Mouse (Mus musculus) lung, embryonic 16.5 days (tissue): ENCODE data around the gene Whamm. TPM values are rescaled to one million over a fixed set of nuclear protein-coding genes. Genes with fewer than 3 reads are reported as not detected.

Source experiments
- ATAC-seq: fragments of 200-750 bp; cut with Nextera tagmentation; 2 replicates; pipeline ENCODE4 v1.8.0; 2017; ENCODE audit warnings: low read depth, mild to moderate bottlenecking, moderate library complexity
- H3K27ac ChIP-seq: fragments of 300-500 bp; sonication (generic); 2 replicates; pipeline ENCODE4 v1.5.1; 2014; ENCODE audit warnings: mild to moderate bottlenecking, control low read depth, low read length
- H3K27me3 ChIP-seq: fragments of 300-500 bp; sonication (generic); 2 replicates; pipeline ENCODE4 v1.6.1; 2014; ENCODE audit warnings: low read depth, low read length, mixed read lengths; ENCODE audit not compliant: control insufficient read depth, insufficient read depth
- H3K36me3 ChIP-seq: fragments of 300-500 bp; sonication (generic); 2 replicates; pipeline ENCODE4 v1.6.1; 2014; ENCODE audit warnings: low read length; ENCODE audit not compliant: control insufficient read depth, insufficient read depth
- H3K4me1 ChIP-seq: fragments of 300-500 bp; sonication (generic); replicated peaks from 2 replicates; pipeline ENCODE4 v1.6.1; 2014; ENCODE audit warnings: low read length, mixed read lengths; ENCODE audit not compliant: control insufficient read depth, insufficient read depth
- H3K4me2 ChIP-seq: fragments of 300-500 bp; sonication (generic); 2 replicates; pipeline ENCODE4 v1.6.1; 2014; ENCODE audit warnings: low read depth, low read length, control low read depth
- H3K4me3 ChIP-seq: fragments of 300-500 bp; sonication (generic); 2 replicates; pipeline ENCODE4 v1.5.1; 2014; ENCODE audit warnings: mild to moderate bottlenecking, low read length, control low read depth
- H3K9ac ChIP-seq: fragments of 300-500 bp; sonication (generic); 2 replicates; pipeline ENCODE4 v1.6.1; 2014; ENCODE audit warnings: low read length, control low read depth
- H3K9me3 ChIP-seq: fragments of 300-500 bp; sonication (generic); 2 replicates; pipeline ENCODE4 v1.6.1; 2016; ENCODE audit warnings: low read length; ENCODE audit not compliant: control insufficient read depth
- WGBS: fragments of 180-500 bp; shearing (Covaris S2); extraction: QIAGEN DNeasy Blood & Tissue Kit; methylation state at CpG from one replicate; pipeline ENCODE4 v1.1.7; 2014; 5-methylcytosine and 5-hydroxymethylcytosine counted together
- polyA plus RNA-seq: library from polyadenylated mRNA; unstranded; fragments of >200 nt; fragmentation: Nextera tagmentation; extraction: Ambion mirVana; gene quantifications from 2 replicates; pipeline ENCODE4 v1.2.1, GENCODE M21; 2015

Whamm gene
- polyA plus RNA-seq, 1 experiment from 2014 or later = 2.7 TPM

DNA sequence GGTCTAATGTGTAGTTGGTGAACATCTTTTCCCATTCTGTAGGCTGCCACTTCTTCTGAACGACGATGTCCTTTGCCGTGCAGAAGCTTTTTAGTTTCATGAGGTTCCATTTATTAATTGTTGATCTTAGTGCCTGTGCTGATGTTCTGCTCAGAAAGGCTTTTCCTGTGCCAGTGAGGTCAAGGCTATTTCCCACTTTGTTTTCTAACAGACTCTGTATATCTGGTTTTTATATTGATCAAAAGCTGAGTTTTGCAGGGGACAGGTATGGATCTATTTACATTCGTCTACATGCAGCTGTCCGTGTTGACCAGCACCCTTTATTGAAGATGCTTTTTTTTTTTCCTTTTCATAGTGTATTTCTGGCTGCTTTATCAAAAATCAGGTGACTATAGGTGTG, 8.2 kb downstream of the Whamm start:
- Histone ChIP-seq H3K27ac (no peak overlapping the region), H3K4me3 (no peak overlapping the region), H3K4me2 (no peak overlapping the region), H3K9me3 (no peaks in the 10 kb centered on the region), H3K4me1 (no peaks in the 10 kb centered on the region), H3K36me3 (peaks cover 18% of the 10 kb centered on the region), H3K27me3 (no peaks in the 10 kb centered on the region), H3K9ac (no peak overlapping the region)
- no peak for ATAC-seq
- WGBS = 94% methylated on average over 5 of the region's 5 CpGs

DNA sequence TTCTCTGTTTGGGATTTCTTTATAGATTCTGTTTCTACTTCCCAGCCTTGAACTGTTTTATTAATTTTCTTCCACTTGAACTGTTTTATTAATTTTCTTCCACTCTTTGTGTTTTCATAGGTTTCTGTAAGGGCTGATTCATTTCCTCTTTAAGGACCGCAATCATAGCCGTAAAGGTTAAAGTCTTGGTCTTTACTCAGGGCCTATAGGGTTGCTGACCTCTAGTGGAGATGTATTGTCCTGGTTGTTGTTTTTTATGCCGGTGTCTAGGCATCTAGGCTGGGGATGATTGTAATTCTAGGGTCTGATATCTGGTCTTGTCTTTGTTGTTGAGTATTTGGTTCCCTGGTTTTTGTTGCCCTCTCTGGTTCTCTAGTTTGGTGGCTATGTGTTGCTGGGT, 12.4 kb downstream of the Whamm start:
- Histone ChIP-seq H3K4me3 (no peak overlapping the region), H3K27me3 (no peaks in the 10 kb centered on the region), H3K9me3 (no peaks in the 10 kb centered on the region), H3K4me1 (no peaks in the 10 kb centered on the region), H3K36me3 (peaks cover 19% of the 10 kb centered on the region), H3K9ac (no peak overlapping the region), H3K4me2 (no peak overlapping the region), H3K27ac (no peak overlapping the region)
- 70% methylated on average over 3 of the region's 3 CpGs for WGBS
- ATAC-seq = no peak

DNA sequence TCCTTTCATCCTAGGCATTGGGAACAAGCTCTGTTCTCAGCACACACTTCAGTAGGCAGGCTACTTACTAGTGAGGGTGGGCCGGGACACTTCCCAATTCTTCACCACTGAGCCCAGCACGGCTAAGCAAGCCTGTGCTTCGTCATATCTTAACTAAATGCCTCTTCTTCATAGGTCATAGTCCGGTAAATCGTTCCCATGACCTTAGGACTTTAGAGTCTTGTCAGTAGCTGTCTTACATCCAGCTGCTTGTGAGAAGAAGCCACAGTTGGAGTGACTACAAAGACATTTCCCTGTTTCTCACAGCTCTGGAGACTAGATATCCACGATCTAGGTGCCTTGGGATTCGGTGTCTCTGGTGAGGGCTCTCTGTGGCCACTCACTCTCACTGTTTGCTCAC, 14.3 kb downstream of the Whamm start:
- no peak for ATAC-seq
- Histone ChIP-seq H3K9ac (no peak overlapping the region), H3K36me3 (peaks cover 16% of the 10 kb centered on the region), H3K9me3 (no peaks in the 10 kb centered on the region), H3K27me3 (no peaks in the 10 kb centered on the region), H3K4me2 (no peak overlapping the region), H3K4me1 (no peaks in the 10 kb centered on the region), H3K4me3 (no peak overlapping the region), H3K27ac (no peak overlapping the region)
- 72% methylated on average over 7 of the region's 7 CpGs for WGBS

DNA sequence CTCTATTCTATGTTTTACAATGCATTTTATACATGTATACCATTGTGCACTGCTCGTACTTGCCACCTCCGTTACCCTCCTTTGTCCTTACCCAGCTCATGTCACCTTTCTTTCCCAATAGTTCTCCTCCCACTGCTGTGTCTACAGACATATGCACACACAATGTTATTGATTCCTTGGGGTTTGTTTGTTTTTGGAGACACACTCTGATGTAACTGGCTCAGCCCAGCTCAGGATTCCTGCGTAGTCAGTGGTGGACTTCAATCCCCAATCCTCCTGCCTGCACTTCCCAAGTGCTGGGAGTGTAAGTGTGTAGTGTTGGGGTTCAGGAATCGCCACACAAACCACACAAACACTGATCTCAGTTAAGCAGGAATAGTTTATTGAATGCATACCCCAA, 16.2 kb downstream of the Whamm start:
- H3K9me3 ChIP-seq = no peaks in the 10 kb centered on the region
- H3K4me3 ChIP-seq = no peak overlapping the region
- no peak overlapping the region for H3K4me2 ChIP-seq
- H3K9ac ChIP-seq = no peak overlapping the region
- WGBS = 84% methylated on average over 4 of the region's 4 CpGs
- ATAC-seq = no peak
- peaks cover 17% of the 10 kb centered on the region for H3K36me3 ChIP-seq
- no peak overlapping the region for H3K27ac ChIP-seq
- no peaks in the 10 kb centered on the region for H3K27me3 ChIP-seq
- no peaks in the 10 kb centered on the region for H3K4me1 ChIP-seq

DNA sequence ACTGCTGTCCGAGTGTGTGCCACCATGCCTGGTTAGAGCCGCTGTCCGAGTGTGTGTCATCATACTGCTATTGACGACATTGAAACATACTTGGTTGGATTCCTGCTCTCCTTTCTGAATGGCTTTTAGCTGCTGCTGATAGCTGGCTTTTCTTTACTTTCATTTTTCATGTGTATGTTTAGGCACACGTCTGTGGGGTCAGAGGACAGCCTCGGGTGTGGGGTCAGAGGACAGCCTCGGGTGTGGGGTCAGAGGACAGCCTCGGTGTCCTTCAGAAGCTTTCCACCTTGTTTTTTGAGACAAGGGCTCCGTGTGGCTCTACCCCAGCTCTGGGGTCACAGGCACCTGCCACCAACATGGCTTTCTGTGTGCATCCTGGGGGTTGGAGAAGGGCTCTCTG, 21.6 kb downstream of the Whamm start:
- Histone ChIP-seq H3K36me3 (peaks cover 16% of the 10 kb centered on the region), H3K27me3 (no peaks in the 10 kb centered on the region), H3K9me3 (no peaks in the 10 kb centered on the region), H3K4me3 (no peak overlapping the region), H3K4me1 (no peaks in the 10 kb centered on the region), H3K9ac (no peak overlapping the region), H3K27ac (no peak overlapping the region), H3K4me2 (no peak overlapping the region)
- WGBS = 71% methylated on average over 9 of the region's 9 CpGs
- no peak for ATAC-seq

DNA sequence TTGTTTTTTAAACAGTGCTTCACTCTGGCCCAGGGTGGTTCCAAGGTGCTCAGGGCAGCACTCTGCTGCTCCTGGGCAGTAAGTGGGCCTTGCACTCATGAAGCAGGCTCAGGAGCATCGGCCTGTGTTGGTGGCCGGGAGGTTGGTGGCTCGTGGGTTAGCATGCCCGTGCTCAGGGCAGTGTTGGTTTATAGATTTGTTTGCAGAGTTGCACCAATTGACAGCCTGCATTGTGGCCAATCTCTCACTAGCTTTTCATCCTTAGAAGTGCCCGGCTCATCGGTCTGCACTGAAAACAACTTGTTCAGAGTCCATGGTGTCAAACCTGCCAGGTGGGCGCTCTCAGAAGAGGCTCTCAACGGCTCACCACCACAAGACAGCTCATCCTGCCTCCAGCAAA, 22.3 kb downstream of the Whamm start:
- H3K4me3 ChIP-seq = no peak overlapping the region
- no peaks in the 10 kb centered on the region for H3K27me3 ChIP-seq
- peaks cover 18% of the 10 kb centered on the region for H3K36me3 ChIP-seq
- H3K4me2 ChIP-seq = no peak overlapping the region
- H3K9ac ChIP-seq = no peak overlapping the region
- no peaks in the 10 kb centered on the region for H3K4me1 ChIP-seq
- no peak for ATAC-seq
- no peak overlapping the region for H3K27ac ChIP-seq
- 77% methylated on average over 8 of the region's 8 CpGs for WGBS
- H3K9me3 ChIP-seq = no peaks in the 10 kb centered on the region

DNA sequence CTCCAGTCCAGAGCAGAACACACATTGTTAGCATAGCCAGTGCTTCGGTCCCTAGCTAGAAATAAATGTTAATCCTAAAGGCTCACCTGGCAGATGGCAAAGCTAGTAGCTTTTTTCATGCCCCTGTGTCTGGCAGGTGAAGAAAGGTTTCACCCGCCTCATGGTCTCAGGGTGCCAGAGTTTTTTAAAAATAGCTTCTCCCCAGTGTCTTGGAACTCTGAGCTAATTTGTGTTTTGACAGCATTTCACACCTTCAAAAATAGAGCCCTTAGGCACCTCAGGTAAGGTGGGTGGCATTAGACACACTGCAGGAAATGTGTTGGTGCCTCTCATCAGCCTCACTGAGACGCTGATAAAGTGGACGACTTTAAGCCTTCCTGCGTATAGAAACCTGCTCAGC, 24.0 kb downstream of the Whamm start:
- ATAC-seq = no peak
- H3K27me3 ChIP-seq = no peaks in the 10 kb centered on the region
- H3K4me1 ChIP-seq = no peaks in the 10 kb centered on the region
- no peaks in the 10 kb centered on the region for H3K9me3 ChIP-seq
- no peak overlapping the region for H3K4me3 ChIP-seq
- WGBS = 65% methylated on average over 5 of the region's 5 CpGs
- no peak overlapping the region for H3K27ac ChIP-seq
- H3K4me2 ChIP-seq = no peak overlapping the region
- H3K9ac ChIP-seq = no peak overlapping the region
- H3K36me3 ChIP-seq = peaks cover 18% of the 10 kb centered on the region

DNA sequence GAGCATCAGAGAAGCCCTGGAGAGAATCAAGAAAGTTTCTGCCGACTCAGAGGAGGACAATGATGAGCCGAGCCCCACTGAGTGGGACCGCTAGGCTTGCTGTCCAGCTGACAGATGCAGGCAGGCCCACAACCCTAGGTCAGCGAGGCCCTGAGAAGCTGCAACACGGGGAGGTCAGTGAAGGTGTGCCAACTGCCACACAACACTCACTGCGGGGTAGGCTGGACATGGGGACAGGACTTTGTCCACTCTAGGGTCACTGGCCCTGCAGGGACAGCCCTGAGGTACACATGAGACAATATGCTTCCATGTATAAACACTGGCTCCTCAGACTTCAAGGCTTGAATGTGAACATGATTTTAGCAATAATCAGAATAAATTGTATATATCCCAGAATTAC, 25.0 kb downstream of the Whamm start:
- H3K27me3 ChIP-seq = no peaks in the 10 kb centered on the region
- H3K27ac ChIP-seq = no peak overlapping the region
- 86% methylated on average over 6 of the region's 6 CpGs for WGBS
- H3K4me2 ChIP-seq = no peak overlapping the region
- H3K4me3 ChIP-seq = no peak overlapping the region
- ATAC-seq = no peak
- H3K9ac ChIP-seq = no peak overlapping the region
- H3K36me3 ChIP-seq = peaks cover 18% of the 10 kb centered on the region
- H3K9me3 ChIP-seq = no peaks in the 10 kb centered on the region
- H3K4me1 ChIP-seq = no peaks in the 10 kb centered on the region

DNA sequence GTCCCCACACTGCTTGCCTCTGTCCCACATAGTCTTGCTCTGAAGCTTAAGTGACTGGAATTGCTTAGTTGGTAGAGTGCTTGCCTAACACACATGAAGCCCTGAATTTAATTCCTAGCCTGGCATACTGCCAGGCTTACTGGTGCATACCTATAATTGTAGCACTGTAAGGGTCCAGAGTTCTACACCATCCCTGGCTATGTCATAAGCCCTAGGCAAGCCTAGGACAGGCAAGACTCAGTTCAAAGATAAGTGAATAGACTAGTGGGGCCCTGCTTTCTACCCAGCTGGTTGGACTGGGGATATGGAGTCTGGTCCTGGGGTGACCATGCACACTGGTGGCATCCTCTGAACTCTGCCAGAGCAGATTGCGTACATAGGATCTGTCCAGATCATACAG, 26.6 kb downstream of the Whamm start:
- H3K36me3 ChIP-seq = peaks cover 15% of the 10 kb centered on the region
- WGBS = 93% methylated on average over 1 of the region's 1 CpGs
- no peak for ATAC-seq

More for the DNA sequence above, 26.6 kb downstream of the Whamm start:
- Histone ChIP-seq H3K9ac (no peak overlapping the region), H3K4me2 (no peak overlapping the region), H3K27ac (no peak overlapping the region), H3K4me3 (no peak overlapping the region), H3K4me1 (no peaks in the 10 kb centered on the region), H3K27me3 (no peaks in the 10 kb centered on the region), H3K9me3 (no peaks in the 10 kb centered on the region)
